Mouse (Mus musculus): Measurements from ENCODE around the gene Piwil1. TPM values are rescaled to one million over a fixed set of nuclear protein-coding genes. Genes with fewer than 3 reads are reported as not detected.

The Piwil1 gene
- polyA plus RNA-seq, 1 experiment from 2014 or later = not detected

DNA sequence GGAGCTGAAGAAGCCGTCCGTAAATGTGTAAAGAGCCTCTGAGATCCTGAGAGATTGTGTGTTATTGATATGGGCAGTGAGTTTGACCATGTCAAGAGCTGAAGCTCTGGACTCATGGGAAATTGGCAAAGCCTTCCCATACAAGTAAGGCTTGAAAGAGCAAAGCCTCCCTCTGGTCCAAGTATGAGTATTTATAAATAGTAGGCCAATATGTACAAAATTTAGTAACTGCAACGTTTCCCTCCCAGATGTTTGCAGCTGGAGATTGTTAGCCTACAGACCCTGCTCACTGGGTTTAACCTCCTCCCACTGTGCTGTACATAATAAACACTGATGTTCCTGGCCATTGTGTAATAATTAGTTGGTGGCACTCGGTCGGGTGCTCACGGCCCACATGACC is 24.5 kb upstream of the Piwil1 start:
- Histone ChIP-seq H3K9ac (ENCODE audit: low read length) (no peak overlapping the region), H3K27me3 (ENCODE audit: control insufficient read depth, insufficient read depth, low read length) (no peaks in the 10 kb centered on the region), H3K36me3 (ENCODE audit: control insufficient read depth, insufficient read depth, low read length) (no peaks in the 10 kb centered on the region), H3K4me2 (ENCODE audit: low read depth, severe bottlenecking) (no peak overlapping the region), H3K4me1 (ENCODE audit: control insufficient read depth, insufficient read depth, low read length) (no peaks in the 10 kb centered on the region), H3K4me3 (ENCODE audit: low read depth, low read length) (no peak overlapping the region), H3K27ac (replicated peaks; ENCODE audit: low read depth, low read length) (no peak overlapping the region), H3K9me3 (ENCODE audit: control insufficient read depth, low read length) (no peaks in the 10 kb centered on the region)
- WGBS = 61% methylated on average over 6 of the region's 6 CpGs
- no peak for ATAC-seq (ENCODE audit: insufficient number of reproducible peaks, low FRiP score, low TSS enrichment, low read depth)
- no peak for DNase-seq (ENCODE audit: low spot score)

DNA sequence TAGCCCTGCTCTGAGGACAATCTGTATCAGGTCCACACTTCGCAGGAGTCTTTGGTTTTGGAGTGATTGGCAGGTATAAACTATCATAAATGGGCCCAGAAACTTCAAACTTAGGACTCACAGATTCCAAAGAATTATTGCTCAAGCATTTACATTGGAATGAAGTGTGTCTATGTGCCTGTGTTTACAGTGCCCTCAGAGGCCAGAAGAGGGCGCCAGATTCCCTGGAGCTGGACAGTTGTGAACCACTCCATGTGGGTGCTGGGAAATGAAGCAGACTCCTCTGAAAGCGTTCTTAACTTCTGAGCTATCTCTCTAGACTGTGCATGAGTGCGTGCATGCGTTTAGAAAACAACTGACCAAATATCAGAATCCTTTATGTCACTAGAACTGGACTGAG is 20.9 kb upstream of the Piwil1 start:
- ATAC-seq (ENCODE audit: insufficient number of reproducible peaks, low FRiP score, low TSS enrichment, low read depth) = no peak

GRCm38 (mm10) chr5:128684192-128684591 is 18.1 kb upstream of the Piwil1 start:
- Histone ChIP-seq H3K9ac (ENCODE audit: low read length) (no peak overlapping the region), H3K9me3 (ENCODE audit: control insufficient read depth, low read length) (peaks cover 5% of the 10 kb centered on the region; the same call in 1 of the 2 replicates), H3K4me3 (ENCODE audit: low read depth, low read length) (no peak overlapping the region), H3K36me3 (ENCODE audit: control insufficient read depth, insufficient read depth, low read length) (no peaks in the 10 kb centered on the region), H3K27me3 (ENCODE audit: control insufficient read depth, insufficient read depth, low read length) (no peaks in the 10 kb centered on the region), H3K4me2 (ENCODE audit: low read depth, severe bottlenecking) (no peak overlapping the region; the same call in 1 of the 2 replicates), H3K4me1 (ENCODE audit: control insufficient read depth, insufficient read depth, low read length) (peaks cover 3% of the 10 kb centered on the region; the same call in 1 of the 2 replicates), H3K27ac (replicated peaks; ENCODE audit: low read depth, low read length) (no peak overlapping the region)
- 10% methylated on average over 10 of the region's 10 CpGs for WGBS
- peak; percentile 50 for DNase-seq (ENCODE audit: low spot score)
- ATAC-seq (ENCODE audit: insufficient number of reproducible peaks, low FRiP score, low TSS enrichment, low read depth) = 0 out of 2 replicates have a peak, but pooled peaks have one; percentile 21

More for the DNA sequence above, 20.9 kb upstream of the Piwil1 start:
- no peak overlapping the region for H3K4me3 ChIP-seq (ENCODE audit: low read depth, low read length)
- 44% methylated on average over 5 of the region's 5 CpGs for WGBS
- H3K36me3 ChIP-seq (ENCODE audit: control insufficient read depth, insufficient read depth, low read length) = no peaks in the 10 kb centered on the region
- no peak overlapping the region for H3K4me2 ChIP-seq (ENCODE audit: low read depth, severe bottlenecking)
- H3K27me3 ChIP-seq (ENCODE audit: control insufficient read depth, insufficient read depth, low read length) = no peaks in the 10 kb centered on the region
- no peak overlapping the region for H3K27ac ChIP-seq (replicated peaks; ENCODE audit: low read depth, low read length)
- peaks cover 3% of the 10 kb centered on the region; the same call in 1 of the 2 replicates for H3K9me3 ChIP-seq (ENCODE audit: control insufficient read depth, low read length)
- H3K9ac ChIP-seq (ENCODE audit: low read length) = no peak overlapping the region
- H3K4me1 ChIP-seq (ENCODE audit: control insufficient read depth, insufficient read depth, low read length) = peaks cover 3% of the 10 kb centered on the region; the same call in 1 of the 2 replicates
- peak; percentile 70 for DNase-seq (ENCODE audit: low spot score)

GRCm38 (mm10) chr5:128684621-128685020 is 17.7 kb upstream of the Piwil1 start:
- no peaks in the 10 kb centered on the region for H3K27me3 ChIP-seq (ENCODE audit: control insufficient read depth, insufficient read depth, low read length)
- H3K4me1 ChIP-seq (ENCODE audit: control insufficient read depth, insufficient read depth, low read length) = peaks cover 3% of the 10 kb centered on the region; the same call in 1 of the 2 replicates
- no peak overlapping the region for H3K9ac ChIP-seq (ENCODE audit: low read length)
- peaks cover 5% of the 10 kb centered on the region; the same call in 1 of the 2 replicates for H3K9me3 ChIP-seq (ENCODE audit: control insufficient read depth, low read length)
- WGBS = 16% methylated on average over 15 of the region's 15 CpGs
- H3K27ac ChIP-seq (replicated peaks; ENCODE audit: low read depth, low read length) = no peak overlapping the region
- H3K4me3 ChIP-seq (ENCODE audit: low read depth, low read length) = no peak overlapping the region
- DNase-seq (ENCODE audit: low spot score) (peak; percentile 46), ATAC-seq (ENCODE audit: insufficient number of reproducible peaks, low FRiP score, low TSS enrichment, low read depth) (no peak)
- H3K4me2 ChIP-seq (ENCODE audit: low read depth, severe bottlenecking) = no peak overlapping the region; the same call in 1 of the 2 replicates
- no peaks in the 10 kb centered on the region for H3K36me3 ChIP-seq (ENCODE audit: control insufficient read depth, insufficient read depth, low read length)

- Histone ChIP-seq H3K27ac (replicated peaks; ENCODE audit: low read depth, low read length) (no peak overlapping the region), H3K4me3 (ENCODE audit: low read depth, low read length) (no peak overlapping the region), H3K27me3 (ENCODE audit: control insufficient read depth, insufficient read depth, low read length) (no peaks in the 10 kb centered on the region), H3K9me3 (ENCODE audit: control insufficient read depth, low read length) (peaks cover 5% of the 10 kb centered on the region; the same call in 1 of the 2 replicates), H3K36me3 (ENCODE audit: control insufficient read depth, insufficient read depth, low read length) (no peaks in the 10 kb centered on the region), H3K4me1 (ENCODE audit: control insufficient read depth, insufficient read depth, low read length) (peaks cover 3% of the 10 kb centered on the region; the same call in 1 of the 2 replicates), H3K4me2 (ENCODE audit: low read depth, severe bottlenecking) (no peak overlapping the region), H3K9ac (ENCODE audit: low read length) (no peak overlapping the region)
- no peak for ATAC-seq (ENCODE audit: insufficient number of reproducible peaks, low FRiP score, low TSS enrichment, low read depth)
- DNase-seq (ENCODE audit: low spot score) = no peak
- WGBS = 84% methylated on average over 5 of the region's 5 CpGs
These were observed 15.2 kb upstream of the Piwil1 start for GRCm38 (mm10) chr5:128687139-128687538.

DNA sequence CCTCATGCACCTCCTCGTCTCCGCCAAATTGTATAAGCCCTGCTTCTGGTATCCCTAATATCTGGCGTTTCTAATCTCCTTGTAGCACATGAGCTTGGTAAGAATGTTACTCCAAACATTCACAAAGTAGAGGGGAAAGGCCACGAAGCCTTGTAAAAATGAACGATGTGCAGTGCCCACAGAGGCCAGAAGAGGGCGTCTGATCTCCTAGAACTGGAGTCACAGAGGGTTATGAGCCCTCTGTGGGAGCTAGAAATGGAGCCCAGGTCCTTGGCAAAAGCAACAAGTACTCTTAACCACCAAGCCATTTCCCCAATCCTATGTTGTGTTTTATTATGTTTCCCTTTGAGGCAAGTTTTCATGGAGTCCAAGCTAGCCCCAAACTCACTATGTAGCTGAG is 8.2 kb upstream of the Piwil1 start:
- 71% methylated on average over 6 of the region's 6 CpGs for WGBS
- H3K27me3 ChIP-seq (ENCODE audit: control insufficient read depth, insufficient read depth, low read length) = no peaks in the 10 kb centered on the region
- no peak overlapping the region for H3K4me3 ChIP-seq (ENCODE audit: low read depth, low read length)
- no peaks in the 10 kb centered on the region for H3K9me3 ChIP-seq (ENCODE audit: control insufficient read depth, low read length)
- H3K4me1 ChIP-seq (ENCODE audit: control insufficient read depth, insufficient read depth, low read length) = peaks cover 15% of the 10 kb centered on the region
- no peak overlapping the region for H3K9ac ChIP-seq (ENCODE audit: low read length)
- ATAC-seq (ENCODE audit: insufficient number of reproducible peaks, low FRiP score, low TSS enrichment, low read depth) (no peak), DNase-seq (ENCODE audit: low spot score) (no peak)
- H3K4me2 ChIP-seq (ENCODE audit: low read depth, severe bottlenecking) = no peak overlapping the region
- no peak overlapping the region for H3K27ac ChIP-seq (replicated peaks; ENCODE audit: low read depth, low read length)
- no peaks in the 10 kb centered on the region for H3K36me3 ChIP-seq (ENCODE audit: control insufficient read depth, insufficient read depth, low read length)

DNA sequence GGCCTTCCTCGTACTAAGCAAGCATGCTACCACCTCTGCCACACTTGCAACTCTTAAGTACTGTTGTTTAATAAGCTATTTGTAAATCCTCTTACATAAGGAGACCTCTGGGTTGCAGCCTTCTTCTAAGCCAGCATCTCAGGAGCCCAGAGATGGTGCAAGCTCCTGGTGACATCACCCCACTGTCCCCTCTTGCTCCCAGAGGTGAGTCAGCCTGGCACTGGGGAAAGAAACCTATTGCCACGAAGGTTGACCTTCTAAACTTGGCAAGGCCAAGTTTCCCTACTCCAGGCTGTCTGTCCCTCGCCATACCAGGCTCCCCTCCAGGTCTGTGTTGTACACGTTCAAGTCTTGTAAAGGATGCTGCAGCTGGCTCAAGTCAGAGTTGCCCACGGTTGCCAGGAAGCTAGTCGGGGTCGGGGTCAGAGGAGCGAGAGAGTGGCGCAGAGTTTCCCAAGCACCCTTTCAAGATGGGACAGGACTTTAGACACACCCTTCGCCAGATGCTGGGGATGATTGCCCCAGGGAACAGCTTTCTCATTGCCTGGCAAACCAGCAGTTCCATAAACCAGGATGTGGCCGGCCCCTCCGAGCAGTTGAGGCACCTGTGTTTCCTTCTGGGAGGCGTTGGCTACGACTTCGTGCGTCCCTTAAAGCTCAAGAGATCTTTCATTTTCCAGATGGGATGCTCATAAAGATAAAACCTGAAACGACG is 7.6 kb upstream of the Piwil1 start:
- Histone ChIP-seq H3K36me3 (ENCODE audit: control insufficient read depth, insufficient read depth, low read length) (no peaks in the 10 kb centered on the region), H3K4me1 (ENCODE audit: control insufficient read depth, insufficient read depth, low read length) (peaks cover 15% of the 10 kb centered on the region), H3K4me3 (ENCODE audit: low read depth, low read length) (no peak overlapping the region), H3K9ac (ENCODE audit: low read length) (no peak overlapping the region), H3K4me2 (ENCODE audit: low read depth, severe bottlenecking) (peak overlapping the region; percentile 25; the same call in 1 of the 2 replicates), H3K27ac (replicated peaks; ENCODE audit: low read depth, low read length) (no peak overlapping the region; the same call in 1 of the 2 replicates), H3K27me3 (ENCODE audit: control insufficient read depth, insufficient read depth, low read length) (no peaks in the 10 kb centered on the region), H3K9me3 (ENCODE audit: control insufficient read depth, low read length) (no peaks in the 10 kb centered on the region)
- ATAC-seq (ENCODE audit: insufficient number of reproducible peaks, low FRiP score, low TSS enrichment, low read depth) (no peak), DNase-seq (ENCODE audit: low spot score) (peak; percentile 67)
- WGBS = 17% methylated on average over 18 of the region's 18 CpGs

GRCm38 (mm10) chr5:128696824-128697223 is 5.5 kb upstream of the Piwil1 start:
- no peaks in the 10 kb centered on the region for H3K27me3 ChIP-seq (ENCODE audit: control insufficient read depth, insufficient read depth, low read length)
- no peaks in the 10 kb centered on the region for H3K9me3 ChIP-seq (ENCODE audit: control insufficient read depth, low read length)
- no peak for ATAC-seq (ENCODE audit: insufficient number of reproducible peaks, low FRiP score, low TSS enrichment, low read depth)
- H3K4me2 ChIP-seq (ENCODE audit: low read depth, severe bottlenecking) = peak overlapping the region; percentile 24; the same call in 1 of the 2 replicates
- peaks cover 15% of the 10 kb centered on the region for H3K4me1 ChIP-seq (ENCODE audit: control insufficient read depth, insufficient read depth, low read length)
- no peak overlapping the region for H3K4me3 ChIP-seq (ENCODE audit: low read depth, low read length)
- DNase-seq (ENCODE audit: low spot score) = peak; percentile 55
- H3K27ac ChIP-seq (replicated peaks; ENCODE audit: low read depth, low read length) = no peak overlapping the region
- 21% methylated on average over 10 of the region's 10 CpGs for WGBS
- H3K36me3 ChIP-seq (ENCODE audit: control insufficient read depth, insufficient read depth, low read length) = no peaks in the 10 kb centered on the region
- H3K9ac ChIP-seq (ENCODE audit: low read length) = no peak overlapping the region
